Mouse (Mus musculus) kidney, postnatal 10 days (tissue): ENCODE measurements around the gene Olfr298.

Experiments
- DNase-seq: peaks from one replicate; pipeline ENCODE4 v3.0.0; 2021; ENCODE audit warnings: mixed read lengths

Gene Olfr298

DNA sequence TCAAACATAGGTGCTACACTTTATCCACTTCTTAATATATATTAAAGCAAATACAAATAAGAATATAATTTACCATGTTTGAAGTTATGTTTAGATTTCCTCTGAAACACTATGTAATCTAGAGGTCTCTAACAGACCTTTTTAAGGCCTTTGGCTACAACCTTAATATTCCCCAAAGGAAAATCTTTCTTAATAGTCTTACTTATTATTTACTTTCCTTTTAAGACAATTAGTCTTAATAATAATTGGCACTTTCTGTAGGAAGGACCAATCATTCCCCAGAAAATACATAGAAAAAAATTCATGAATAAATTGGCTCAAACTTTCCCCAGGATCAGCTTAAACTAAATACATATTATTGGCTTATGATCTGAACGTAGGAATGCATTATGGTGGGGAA lies at the start of gene Olfr298:
TSS of gene Olfr298 (minus strand) at position 101 of the 400 bp plus-strand sequence.
- DNase-seq, result no peak

DNA sequence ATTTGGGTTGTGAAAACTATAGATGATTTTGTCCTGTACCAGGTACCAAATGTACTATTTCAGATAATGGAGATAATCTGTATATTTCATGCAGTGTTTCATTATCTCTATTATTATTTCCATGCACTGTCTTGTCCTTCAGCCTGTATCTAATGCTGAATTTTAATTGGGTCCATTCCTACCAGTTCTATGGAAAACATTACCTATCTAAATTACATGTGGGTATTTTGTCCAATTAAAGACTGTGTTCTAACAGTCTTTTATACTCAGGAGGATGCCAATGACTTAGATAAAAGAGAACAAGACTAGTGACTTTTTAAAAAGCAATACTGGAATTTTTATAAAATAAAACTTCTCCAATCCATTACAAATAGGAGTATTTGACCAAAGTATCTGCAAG lies 27.4 kb upstream of the Olfr298 start, which contains the start of gene Olfr297:
TSS of gene Olfr297 (plus strand) at position 301 of the 400 bp plus-strand sequence.
- DNase-seq, result no peak

DNA sequence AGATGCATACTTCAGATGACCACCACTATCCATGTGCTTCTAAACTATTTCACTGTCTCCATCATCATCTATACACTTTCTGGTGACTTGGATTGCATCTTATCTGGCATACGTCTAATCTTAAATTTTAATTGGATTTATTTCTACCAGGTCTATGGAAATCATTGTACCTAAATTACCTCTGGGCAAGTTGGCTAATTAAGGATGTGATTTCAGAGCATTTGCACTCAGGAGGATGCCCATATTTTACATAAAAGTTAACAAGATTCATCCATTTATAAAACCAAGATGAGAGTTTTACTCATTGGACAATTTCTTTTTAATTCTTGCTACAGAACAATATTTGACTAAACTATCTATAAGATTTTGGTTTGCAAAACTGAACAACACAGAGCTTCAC lies 32.7 kb downstream of the Olfr298 start, which contains the start of gene Olfr299:
TSS of gene Olfr299 (plus strand) at position 301 of the 400 bp plus-strand sequence.
- DNase-seq, result no peak
